ENCODE assay signal across 28 mouse cellular contexts in the genomic region with DNA sequence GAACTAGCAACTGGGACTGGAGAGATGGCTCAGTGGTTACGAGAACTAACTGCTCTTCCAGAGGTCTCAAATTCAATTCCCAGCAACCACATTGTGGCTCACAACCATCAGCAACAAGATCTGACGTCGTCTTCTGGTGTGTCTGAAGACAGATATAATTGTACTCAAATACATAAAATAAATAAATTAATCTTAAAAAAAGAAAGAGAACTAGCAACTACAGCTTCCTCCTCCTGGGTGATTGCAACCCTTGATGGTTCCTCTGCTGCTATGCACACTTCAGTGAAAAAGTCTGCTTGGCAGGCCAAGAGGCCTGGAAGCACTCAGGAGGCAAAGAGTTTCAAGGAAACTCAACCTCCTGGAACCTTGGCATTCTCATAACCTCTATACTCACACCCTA. TPM values are rescaled to one million over a fixed set of nuclear protein-coding genes. Genes with fewer than 3 reads are reported as not detected.
"Had no signal": no experiment of that assay in that cellular context is flagged by ENCODE, and none has a peak within 500 bp of the region (broad histone marks: within the 10 kb centered on the region; RNA-seq: fewer than 3 reads in every experiment).

No protein-coding gene starts in this region.

- ATAC-seq: hindbrain, postnatal 0 days; intestine, embryonic 16.5 days had no signal

- H3K36me3 ChIP-seq: heart, embryonic 13.5 days; heart, embryonic 15.5 days; hindbrain, embryonic 13.5 days; hindbrain, embryonic 15.5 days; kidney, embryonic 15.5 days; limb, embryonic 10.5 days; limb, embryonic 12.5 days; liver, embryonic 13.5 days; liver, embryonic 15.5 days had no signal

- H3K27ac ChIP-seq: gastrocnemius, adult 2 months; heart, embryonic 13.5 days; heart, embryonic 15.5 days; hindbrain, embryonic 13.5 days; hindbrain, embryonic 15.5 days; hindbrain, postnatal 0 days; kidney, embryonic 15.5 days; kidney, postnatal 0 days; left cerebral cortex, adult 2 months; limb, embryonic 10.5 days; limb, embryonic 12.5 days; liver, embryonic 13.5 days; liver, embryonic 15.5 days had no signal

- H3K4me1 ChIP-seq: heart, embryonic 13.5 days; heart, embryonic 15.5 days; hindbrain, embryonic 13.5 days; hindbrain, embryonic 15.5 days; kidney, embryonic 15.5 days; limb, embryonic 10.5 days; limb, embryonic 12.5 days; liver, embryonic 13.5 days; liver, embryonic 15.5 days had no signal

- DNase-seq: gastrocnemius, adult 2 months; gastrocnemius, postnatal 10 days; gastrocnemius, postnatal 25 days; heart, adult 18-20 months; heart, postnatal 14 days; heart, postnatal 36 days; kidney, adult 11 months; kidney, adult 9 months; kidney, postnatal 14 days; kidney, postnatal 36 days; layer of hippocampus, adult 9-11 months; liver; liver, embryonic 13.5 days had no signal

- H3K9me3 ChIP-seq: heart, embryonic 13.5 days; heart, embryonic 15.5 days; hindbrain, embryonic 13.5 days; hindbrain, embryonic 15.5 days; kidney, embryonic 15.5 days; limb, embryonic 10.5 days; liver, embryonic 13.5 days; liver, embryonic 15.5 days had no signal

- H3K4me3 ChIP-seq: gastrocnemius, adult 2 months; heart, embryonic 13.5 days; heart, embryonic 15.5 days; hindbrain, embryonic 13.5 days; hindbrain, embryonic 15.5 days; kidney, embryonic 15.5 days; left cerebral cortex, adult 2 months; limb, embryonic 10.5 days; limb, embryonic 12.5 days; liver, embryonic 13.5 days; liver, embryonic 15.5 days had no signal

- H3K27me3 ChIP-seq: heart, embryonic 13.5 days; heart, embryonic 15.5 days; hindbrain, embryonic 13.5 days; hindbrain, embryonic 15.5 days; kidney, embryonic 15.5 days; limb, embryonic 12.5 days; liver, embryonic 13.5 days; liver, embryonic 15.5 days had no signal

RNA-seq across cellular contexts. Expression of a gene that starts 7.5 kb away (rescaled TPM):
- total RNA-seq: gastrocnemius, adult 2 months; gastrocnemius, postnatal 25 days; gastrocnemius, postnatal 4 days; heart, postnatal 36 days; hematopoietic stem cell, adult 5-6 weeks had no signal

RNA-seq across cellular contexts. Expression of a gene that starts 55.4 kb away (rescaled TPM):
- total RNA-seq: heart, adult 8-10 months had no signal
